ENCODE assay signal across 8 mouse cellular contexts in genomic region chr7:16046481-16047337, GRCm38 (mm10). TPM values are rescaled to one million over a fixed set of nuclear protein-coding genes. Genes with fewer than 3 reads are reported as not detected.
DNase-seq lines count a peak whose midpoint lies in the region; ATAC-seq lines count a peak whose summit lies in the region.

No protein-coding gene starts in this region.

- ATAC-seq in hindbrain, embryonic 14.5 days (ENCODE audit: low FRiP score): peak; percentile 25

- H3K27ac ChIP-seq in hindbrain, embryonic 14.5 days: peak overlapping the region; percentile 98

- DNase-seq in R1 (ENCODE audit: low read depth, low spot score): peak; percentile 36
- DNase-seq in cerebellum, postnatal 25 days: peak; percentile 83 to 84
- DNase-seq in frontal cortex, postnatal 36 days (ENCODE audit: low spot score in 2 of 2): peak; percentile 70 to 72
- peak; percentile 55 for DNase-seq in hindbrain, embryonic 14.5 days (ENCODE audit: low spot score)
- peak; percentile 68 to 83 for DNase-seq in left cerebral cortex, adult 18-20 months (ENCODE audit: low spot score in 2 of 2)
- peak; percentile 83 to 88 for DNase-seq in lung, postnatal 4 days
- peak; percentile 17 for DNase-seq in retina, postnatal 7 days (ENCODE audit: low read depth, low spot score)
- DNase-seq in urinary bladder, postnatal 14 days (ENCODE audit: low spot score): peak; percentile 66

- no peaks in the 10 kb centered on the region for H3K9me3 ChIP-seq in hindbrain, embryonic 14.5 days (ENCODE audit: control insufficient read depth, low read length)

- H3K4me3 ChIP-seq in hindbrain, embryonic 14.5 days (replicated peaks; ENCODE audit: low read length): peak overlapping the region; percentile 69

- peaks cover 44% of the 10 kb centered on the region for H3K4me1 ChIP-seq in hindbrain, embryonic 14.5 days (replicated peaks; ENCODE audit: control insufficient read depth, insufficient read depth, low read length)

- H3K27me3 ChIP-seq in hindbrain, embryonic 14.5 days (ENCODE audit: control insufficient read depth, insufficient read depth, low read length): no peaks in the 10 kb centered on the region

- peaks cover 8% of the 10 kb centered on the region; the same call in 1 of the 2 replicates for H3K36me3 ChIP-seq in hindbrain, embryonic 14.5 days (replicated peaks; ENCODE audit: control insufficient read depth, insufficient read depth)

- H3K9ac ChIP-seq in hindbrain, embryonic 14.5 days: peak overlapping the region; percentile 96

- peak overlapping the region; percentile 78 for H3K4me2 ChIP-seq in hindbrain, embryonic 14.5 days (replicated peaks)

- under 1% methylated on average over 45 of the region's 46 CpGs for WGBS in hindbrain, embryonic 14.5 days

RNA-seq across cellular contexts. Expression of gene Bicra, which starts 1.0 kb away (rescaled TPM):
- polyA plus RNA-seq in hindbrain, embryonic 14.5 days (2014; fragmentation: Nextera tagmentation; extraction: Ambion mirVana): 7.9 and 8.8 TPM in 2 replicates
- total RNA-seq in left cerebral cortex, adult 18-20 months (2021): 10 to 100 TPM; 11.8 to 13.9 TPM

RNA-seq across cellular contexts. Expression of gene Zfp541, which starts 14.9 kb away (rescaled TPM):
- polyA plus RNA-seq in hindbrain, embryonic 14.5 days (2014; fragmentation: Nextera tagmentation; extraction: Ambion mirVana): 0.16 TPM in 2 replicates
- total RNA-seq in left cerebral cortex, adult 18-20 months (2021): under 1 TPM; 0.66 to 0.70 TPM

RNA-seq across cellular contexts. Expression of gene Napa, which starts 51.5 kb away (rescaled TPM):
- 202 and 214 TPM in 2 replicates for polyA plus RNA-seq in hindbrain, embryonic 14.5 days (2014; fragmentation: Nextera tagmentation; extraction: Ambion mirVana)
- total RNA-seq in left cerebral cortex, adult 18-20 months (2021): 100 to 1,000 TPM; 277 to 292 TPM

Comparison
In these comparisons a context has a peak if more than half of its experiments do, and no peak if none do; other contexts are left out.
1. Peak in every context shown above with its lines: DNase-seq, ATAC-seq, H3K4me3 ChIP-seq and H3K27ac ChIP-seq.
2. DNase-seq: peak in every context shown above with its lines; median percentile 86 in lung, postnatal 4 days; 84 in cerebellum, postnatal 25 days; 76 in left cerebral cortex, adult 18-20 months; 71 in frontal cortex, postnatal 36 days; 66 in urinary bladder, postnatal 14 days; 55 in hindbrain, embryonic 14.5 days; 36 in R1; 17 in retina, postnatal 7 days.